Mouse (Mus musculus) ES-Bruce4 (cell line): ENCODE data around the gene Phf7.

Experiments used
- CTCF ChIP-seq: IDR thresholded peaks from one replicate; pipeline ENCODE4 v1.8.1; 2011; ENCODE audit warnings: low read depth, low read length
- EP300 ChIP-seq: IDR thresholded peaks from 2 replicates; pipeline ENCODE4 v1.6.1; 2011; ENCODE audit warnings: low read depth, low read length; ENCODE audit not compliant: insufficient read depth
- POLR2A ChIP-seq: IDR thresholded peaks from one replicate; pipeline ENCODE4 v1.8.1; 2011; ENCODE audit warnings: low read length; ENCODE audit not compliant: insufficient read depth

- TF ChIP-seq CTCF: no peak
- TF ChIP-seq POLR2A: no peak
- TF ChIP-seq EP300: no peak
Measured at GRCm38 (mm10) chr14:31209133-31209557, 42.0 kb downstream of the Phf7 start.
